Mouse (Mus musculus): ENCODE data around the gene Zfp341. TPM values are rescaled to one million over a fixed set of nuclear protein-coding genes. Genes with fewer than 3 reads are reported as not detected.

Zfp341 gene
- total and polyA plus RNA-seq, 3 experiments: 2.7 to 4.0 (median 3.1) TPM

- TF ChIP-seq EP300 (IDR thresholded peaks at IDR 0.05; ENCODE audit: insufficient read depth, low read depth, low read length): no peak
- no peak for TF ChIP-seq CTCF (IDR thresholded peaks at IDR 0.05)
- TF ChIP-seq POLR2A (IDR thresholded peaks at IDR 0.05; ENCODE audit: insufficient read depth, low read depth, low read length): no peak
Measured at GRCm38 (mm10) chr2:154682712-154683111, 69.6 kb downstream of the Zfp341 start.

GRCm38 (mm10) chr2:154684901-154685470 lies 71.9 kb downstream of the Zfp341 start:
- Histone ChIP-seq H3K27me3 (ENCODE audit: control insufficient read depth, insufficient read depth, low read length) (no peaks in the 10 kb centered on the region), H3K27ac (no peak overlapping the region), H3K36me3 (ENCODE audit: control insufficient read depth, insufficient read depth, low read length) (no peaks in the 10 kb centered on the region), H3K9ac (ENCODE audit: low read depth, low read length) (no peak overlapping the region), H3K79me2 (replicated peaks; ENCODE audit: control insufficient read depth, insufficient read depth, low read length) (peaks cover 8% of the 10 kb centered on the region), H3K4me1 (ENCODE audit: control insufficient read depth, insufficient read depth, low read length) (no peaks in the 10 kb centered on the region; the same call in 1 of the 2 replicates), H3K4me3 (no peak overlapping the region)
- 93% methylated on average over 7 of the region's 7 CpGs for whole genome bisulfite sequencing
- DNase-seq: no peak
- intact Hi-C loops (cut with DNase I): loop anchor here (5.0 kb wide), 1 partner anchor 33 kb away; the partner anchor contains the start of gene Chmp4b
- TF ChIP-seq EP300 (IDR thresholded peaks at IDR 0.05; ENCODE audit: insufficient read depth, low read depth, low read length) (no peak), POLR2A (IDR thresholded peaks at IDR 0.05; ENCODE audit: insufficient read depth, low read depth, low read length) (no peak), CTCF (IDR thresholded peaks at IDR 0.05) (no peak)

More at GRCm38 (mm10) chr2:154682712-154683111, 69.6 kb downstream of the Zfp341 start:
- Histone ChIP-seq H3K36me3 (ENCODE audit: control insufficient read depth, insufficient read depth, low read length) (no peaks in the 10 kb centered on the region; the same call in 1 of the 2 replicates), H3K9ac (ENCODE audit: low read depth, low read length) (no peak overlapping the region), H3K27me3 (ENCODE audit: control insufficient read depth, insufficient read depth, low read length) (no peaks in the 10 kb centered on the region), H3K79me2 (replicated peaks; ENCODE audit: control insufficient read depth, insufficient read depth, low read length) (peaks cover 5% of the 10 kb centered on the region; the same call in 1 of the 2 replicates), H3K4me3 (no peak overlapping the region), H3K4me1 (ENCODE audit: control insufficient read depth, insufficient read depth, low read length) (peaks cover 4% of the 10 kb centered on the region), H3K27ac (no peak overlapping the region)
- intact Hi-C loops (cut with DNase I): no loop called here
- DNase-seq: no peak
- 49% methylated on average over 1 of the region's 1 CpGs for WGBS

GRCm38 (mm10) chr2:154685772-154686171 lies 72.7 kb downstream of the Zfp341 start:
- Histone ChIP-seq H3K27ac (no peak overlapping the region), H3K9ac (ENCODE audit: low read depth, low read length) (no peak overlapping the region), H3K4me1 (ENCODE audit: control insufficient read depth, insufficient read depth, low read length) (no peaks in the 10 kb centered on the region; the same call in 1 of the 2 replicates), H3K4me3 (no peak overlapping the region), H3K27me3 (ENCODE audit: control insufficient read depth, insufficient read depth, low read length) (no peaks in the 10 kb centered on the region), H3K79me2 (replicated peaks; ENCODE audit: control insufficient read depth, insufficient read depth, low read length) (peaks cover 6% of the 10 kb centered on the region), H3K36me3 (ENCODE audit: control insufficient read depth, insufficient read depth, low read length) (no peaks in the 10 kb centered on the region)
- DNase-seq: no peak
- 88% methylated on average over 3 of the region's 3 CpGs for WGBS
- intact Hi-C loops (cut with DNase I): loop anchor here (5.0 kb wide), 1 partner anchor 33 kb away; the partner anchor contains the start of gene Chmp4b
- TF ChIP-seq EP300 (IDR thresholded peaks at IDR 0.05; ENCODE audit: insufficient read depth, low read depth, low read length) (no peak), POLR2A (IDR thresholded peaks at IDR 0.05; ENCODE audit: insufficient read depth, low read depth, low read length) (no peak), CTCF (IDR thresholded peaks at IDR 0.05) (no peak)

- Histone ChIP-seq H3K36me3 (ENCODE audit: control insufficient read depth, insufficient read depth, low read length) (no peaks in the 10 kb centered on the region), H3K27me3 (ENCODE audit: control insufficient read depth, insufficient read depth, low read length) (no peaks in the 10 kb centered on the region), H3K27ac (no peak overlapping the region), H3K4me3 (no peak overlapping the region), H3K4me1 (ENCODE audit: control insufficient read depth, insufficient read depth, low read length) (no peaks in the 10 kb centered on the region; the same call in 1 of the 2 replicates), H3K79me2 (replicated peaks; ENCODE audit: control insufficient read depth, insufficient read depth, low read length) (peaks cover 6% of the 10 kb centered on the region), H3K9ac (ENCODE audit: low read depth, low read length) (no peak overlapping the region)
- 59% methylated on average over 3 of the region's 3 CpGs for WGBS
- TF ChIP-seq EP300 (IDR thresholded peaks at IDR 0.05; ENCODE audit: insufficient read depth, low read depth, low read length) (no peak), CTCF (IDR thresholded peaks at IDR 0.05) (no peak), POLR2A (IDR thresholded peaks at IDR 0.05; ENCODE audit: insufficient read depth, low read depth, low read length) (no peak)
- intact Hi-C loops (cut with DNase I): loop anchor here (5.0 kb wide), 1 partner anchor 35 kb away; the partner anchor contains the start of gene Chmp4b
- DNase-seq: no peak
Measured at GRCm38 (mm10) chr2:154686819-154687218, 73.7 kb downstream of the Zfp341 start.

GRCm38 (mm10) chr2:154689391-154689790 lies 76.3 kb downstream of the Zfp341 start:
- no peak overlapping the region for H3K27ac ChIP-seq
- no peak overlapping the region for H3K4me3 ChIP-seq
- no peak overlapping the region for H3K9ac ChIP-seq (ENCODE audit: low read depth, low read length)
- H3K79me2 ChIP-seq (replicated peaks; ENCODE audit: control insufficient read depth, insufficient read depth, low read length): peaks cover 6% of the 10 kb centered on the region
- no peak for TF ChIP-seq EP300 (IDR thresholded peaks at IDR 0.05; ENCODE audit: insufficient read depth, low read depth, low read length)
- TF ChIP-seq CTCF (IDR thresholded peaks at IDR 0.05): no peak
- no peak for TF ChIP-seq POLR2A (IDR thresholded peaks at IDR 0.05; ENCODE audit: insufficient read depth, low read depth, low read length)
- no peaks in the 10 kb centered on the region for H3K36me3 ChIP-seq (ENCODE audit: control insufficient read depth, insufficient read depth, low read length)
- WGBS: 72% methylated on average over 14 of the region's 14 CpGs
- intact Hi-C loops (cut with DNase I): loop anchor here (5.0 kb wide), 1 partner anchor 37 kb away; the partner anchor contains the start of gene Chmp4b
- DNase-seq: no peak
- no peaks in the 10 kb centered on the region for H3K27me3 ChIP-seq (ENCODE audit: control insufficient read depth, insufficient read depth, low read length)
- H3K4me1 ChIP-seq (ENCODE audit: control insufficient read depth, insufficient read depth, low read length): no peaks in the 10 kb centered on the region; the same call in none of the 2 replicates

GRCm38 (mm10) chr2:154690959-154691358 lies 77.9 kb downstream of the Zfp341 start:
- no peak overlapping the region for H3K4me3 ChIP-seq
- intact Hi-C loops (cut with DNase I): no loop called here
- no peak for DNase-seq
- H3K9ac ChIP-seq (ENCODE audit: low read depth, low read length): no peak overlapping the region
- 96% methylated on average over 5 of the region's 5 CpGs for WGBS
- TF ChIP-seq CTCF (IDR thresholded peaks at IDR 0.05): no peak
- no peak for TF ChIP-seq POLR2A (IDR thresholded peaks at IDR 0.05; ENCODE audit: insufficient read depth, low read depth, low read length)
- TF ChIP-seq EP300 (IDR thresholded peaks at IDR 0.05; ENCODE audit: insufficient read depth, low read depth, low read length): no peak
- no peaks in the 10 kb centered on the region; the same call in none of the 2 replicates for H3K4me1 ChIP-seq (ENCODE audit: control insufficient read depth, insufficient read depth, low read length)
- peaks cover 4% of the 10 kb centered on the region for H3K79me2 ChIP-seq (replicated peaks; ENCODE audit: control insufficient read depth, insufficient read depth, low read length)
- no peak overlapping the region for H3K27ac ChIP-seq
- H3K36me3 ChIP-seq (ENCODE audit: control insufficient read depth, insufficient read depth, low read length): no peaks in the 10 kb centered on the region
- H3K27me3 ChIP-seq (ENCODE audit: control insufficient read depth, insufficient read depth, low read length): no peaks in the 10 kb centered on the region
